Mouse (Mus musculus) embryonic facial prominence, embryonic 13.5 days (tissue): ENCODE measurements around the gene Dhx32. TPM values are rescaled to one million over a fixed set of nuclear protein-coding genes. Genes with fewer than 3 reads are reported as not detected.

Experiments used
- ATAC-seq: fragments of 200-750 bp; cut with Nextera tagmentation; 2 replicates; pipeline ENCODE4 v1.8.0; 2017; ENCODE audit warnings: low read depth; ENCODE audit not compliant: insufficient number of reproducible peaks, insufficient read depth, low FRiP score, low TSS enrichment
- H3K27ac ChIP-seq: fragments of 300-500 bp; sonication (generic); 2 replicates; pipeline ENCODE4 v1.5.1; 2015; ENCODE audit warnings: moderate library complexity, mild to moderate bottlenecking, inconsistent platforms
- H3K27me3 ChIP-seq: fragments of 300-500 bp; sonication (generic); 2 replicates; pipeline ENCODE4 v1.6.1; 2015; ENCODE audit warnings: mild to moderate bottlenecking, inconsistent platforms
- H3K36me3 ChIP-seq: fragments of 300-500 bp; sonication (generic); 2 replicates; pipeline ENCODE4 v1.6.1; 2015; ENCODE audit warnings: mild to moderate bottlenecking, inconsistent platforms
- H3K4me1 ChIP-seq: fragments of 300-500 bp; sonication (generic); 2 replicates; pipeline ENCODE4 v1.6.1; 2015; ENCODE audit warnings: inconsistent platforms
- H3K4me2 ChIP-seq: fragments of 300-500 bp; sonication (generic); 2 replicates; pipeline ENCODE4 v1.6.1; 2015; ENCODE audit warnings: moderate library complexity, mild to moderate bottlenecking, inconsistent platforms
- H3K4me3 ChIP-seq: fragments of 300-500 bp; sonication (generic); 2 replicates; pipeline ENCODE4 v1.5.1; 2015; ENCODE audit warnings: mild to moderate bottlenecking, inconsistent platforms
- H3K9ac ChIP-seq: fragments of 300-500 bp; sonication (generic); 2 replicates; pipeline ENCODE4 v1.6.1; 2015; ENCODE audit warnings: mild to moderate bottlenecking, inconsistent platforms
- H3K9me3 ChIP-seq: fragments of 300-500 bp; sonication (generic); 2 replicates; pipeline ENCODE4 v1.6.1; 2016; ENCODE audit warnings: inconsistent platforms
- WGBS: fragments of 180-500 bp; shearing (Covaris S2); methylation state at CpG from one replicate; pipeline ENCODE4 v1.1.7; 2015; ENCODE audit warnings: mixed read lengths; 5-methylcytosine and 5-hydroxymethylcytosine counted together
- polyA plus RNA-seq: library from polyadenylated mRNA; unstranded; fragments of >200 nt; fragmentation: Nextera tagmentation; extraction: Ambion mirVana; gene quantifications from 2 replicates; pipeline ENCODE4 v1.2.1, GENCODE M21; 2015

Dhx32 gene
- polyA plus RNA-seq, 1 experiment from 2014 or later, result 15.6 TPM

GRCm38 (mm10) chr7:133747372-133747771 lies 35.2 kb downstream of the Dhx32 start:
- H3K4me2 ChIP-seq, result no peak overlapping the region
- 81% methylated on average over 8 of the region's 8 CpGs for WGBS

DNA sequence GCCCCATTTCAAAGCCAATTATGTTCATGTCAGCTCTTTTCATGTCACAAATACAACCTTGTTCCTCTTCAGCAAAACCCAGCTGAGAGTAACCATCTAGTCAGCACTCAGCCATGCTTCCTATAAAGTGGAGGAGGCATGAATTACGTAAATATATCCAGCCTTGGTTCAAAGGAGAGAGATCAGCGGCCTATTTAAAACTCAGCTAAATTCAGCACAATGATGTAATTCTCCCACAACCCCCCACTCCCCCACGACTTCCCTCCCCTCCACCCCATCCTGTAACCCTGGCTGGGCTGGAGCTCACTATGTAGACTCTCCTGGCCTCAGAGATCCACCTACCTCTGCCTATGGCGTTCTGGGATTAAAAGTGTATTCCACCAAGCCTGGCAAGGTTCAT lies 37.8 kb downstream of the Dhx32 start:
- Histone ChIP-seq H3K9ac (no peak overlapping the region), H3K4me2 (no peak overlapping the region), H3K27me3 (no peaks in the 10 kb centered on the region), H3K9me3 (no peaks in the 10 kb centered on the region), H3K36me3 (peaks cover 23% of the 10 kb centered on the region), H3K4me3 (no peak overlapping the region), H3K27ac (no peak overlapping the region), H3K4me1 (no peaks in the 10 kb centered on the region)
- 42% methylated on average over 4 of the region's 4 CpGs for WGBS
- no peak for ATAC-seq

More at GRCm38 (mm10) chr7:133747372-133747771, 35.2 kb downstream of the Dhx32 start:
- Histone ChIP-seq H3K27ac (no peak overlapping the region), H3K9ac (no peak overlapping the region), H3K36me3 (peaks cover 11% of the 10 kb centered on the region), H3K27me3 (no peaks in the 10 kb centered on the region), H3K9me3 (no peaks in the 10 kb centered on the region), H3K4me1 (no peaks in the 10 kb centered on the region), H3K4me3 (no peak overlapping the region)
- ATAC-seq, result no peak

- no peak for ATAC-seq
- H3K27ac ChIP-seq, result no peak overlapping the region
- no peak overlapping the region for H3K9ac ChIP-seq
- H3K4me1 ChIP-seq, result no peaks in the 10 kb centered on the region
- no peaks in the 10 kb centered on the region for H3K27me3 ChIP-seq
- no peak overlapping the region for H3K4me2 ChIP-seq
- H3K9me3 ChIP-seq, result no peaks in the 10 kb centered on the region
- no peak overlapping the region for H3K4me3 ChIP-seq
- peaks cover 23% of the 10 kb centered on the region for H3K36me3 ChIP-seq
- 76% methylated on average over 1 of the region's 1 CpGs for WGBS
These were observed 38.3 kb downstream of the Dhx32 start for GRCm38 (mm10) chr7:133744209-133744608.

DNA sequence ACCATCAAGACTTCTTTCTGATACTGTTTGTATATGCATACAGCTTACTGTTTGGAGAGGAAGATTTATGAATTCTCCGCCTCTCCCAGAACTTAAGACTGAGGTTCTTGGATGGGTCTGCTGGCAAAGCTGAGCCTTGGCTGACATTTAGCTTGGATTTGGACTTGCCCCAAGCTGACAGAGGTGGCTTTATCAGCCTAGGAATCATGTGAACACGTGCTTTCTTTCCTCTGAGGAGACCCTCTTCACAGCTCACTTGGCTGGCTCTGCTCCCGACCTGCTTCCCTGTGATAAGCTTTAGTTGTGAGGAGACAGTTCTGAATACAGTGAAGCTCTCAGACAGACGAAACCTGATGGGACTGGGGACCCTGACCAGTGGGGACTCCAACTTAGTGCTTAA lies 38.9 kb downstream of the Dhx32 start:
- 75% methylated on average over 4 of the region's 4 CpGs for WGBS

DNA sequence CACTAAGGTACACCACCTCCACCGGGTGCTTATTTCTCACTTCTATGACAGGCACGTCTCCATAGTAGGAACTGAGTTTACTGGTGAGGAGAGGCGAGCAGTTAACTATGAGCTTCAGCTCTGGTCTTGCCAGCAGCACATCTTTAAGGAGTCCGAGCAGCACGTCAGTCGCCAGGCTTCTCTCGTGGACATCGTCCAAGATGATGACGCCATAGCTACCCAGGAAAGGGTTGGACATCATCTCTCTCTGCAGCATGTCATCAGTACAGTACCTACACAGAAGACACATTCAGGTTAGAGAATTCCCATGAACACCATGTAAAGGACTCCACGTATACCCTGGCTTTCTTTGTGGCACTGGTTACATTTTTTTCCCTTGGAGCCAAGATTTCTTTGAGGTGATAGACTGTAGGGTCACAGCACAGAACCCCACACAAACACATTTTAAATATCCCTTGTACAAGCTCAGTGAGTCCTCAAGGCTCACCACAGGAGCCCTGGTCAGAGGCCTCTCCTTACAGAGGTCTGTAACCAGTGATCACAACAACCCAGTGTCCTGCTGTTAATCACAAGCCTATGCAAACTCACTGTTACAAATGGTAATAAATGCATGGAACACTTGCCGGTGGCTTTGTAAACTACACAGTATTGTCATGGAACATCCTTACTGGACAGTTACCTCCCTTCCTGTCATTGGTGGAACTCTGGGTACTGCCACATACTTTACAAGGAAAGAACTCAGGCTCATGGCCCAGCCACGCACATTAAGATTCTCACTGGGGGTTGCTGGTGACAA lies 39.8 kb downstream of the Dhx32 start:
- Histone ChIP-seq H3K9ac (no peak overlapping the region), H3K9me3 (no peaks in the 10 kb centered on the region), H3K4me1 (no peaks in the 10 kb centered on the region), H3K4me3 (no peak overlapping the region), H3K4me2 (no peak overlapping the region), H3K27me3 (no peaks in the 10 kb centered on the region), H3K36me3 (peaks cover 18% of the 10 kb centered on the region), H3K27ac (no peak overlapping the region)
- ATAC-seq, result no peak
- 92% methylated on average over 12 of the region's 12 CpGs for WGBS

More for the DNA sequence above, 38.9 kb downstream of the Dhx32 start:
- no peaks in the 10 kb centered on the region for H3K4me1 ChIP-seq
- H3K27ac ChIP-seq, result no peak overlapping the region
- peaks cover 23% of the 10 kb centered on the region for H3K36me3 ChIP-seq
- H3K9ac ChIP-seq, result no peak overlapping the region
- no peaks in the 10 kb centered on the region for H3K27me3 ChIP-seq
- H3K9me3 ChIP-seq, result no peaks in the 10 kb centered on the region
- no peak overlapping the region for H3K4me3 ChIP-seq
- no peak for ATAC-seq
- no peak overlapping the region for H3K4me2 ChIP-seq

- H3K9ac ChIP-seq, result no peak overlapping the region
- peaks cover 12% of the 10 kb centered on the region for H3K36me3 ChIP-seq
- H3K4me3 ChIP-seq, result no peak overlapping the region
- H3K9me3 ChIP-seq, result no peaks in the 10 kb centered on the region
- no peak overlapping the region for H3K4me2 ChIP-seq
- no peak for ATAC-seq
- WGBS, result 87% methylated on average over 7 of the region's 7 CpGs
- no peak overlapping the region for H3K27ac ChIP-seq
- H3K27me3 ChIP-seq, result no peaks in the 10 kb centered on the region
- H3K4me1 ChIP-seq, result no peaks in the 10 kb centered on the region
These were observed 42.0 kb downstream of the Dhx32 start for GRCm38 (mm10) chr7:133740558-133740957.

DNA sequence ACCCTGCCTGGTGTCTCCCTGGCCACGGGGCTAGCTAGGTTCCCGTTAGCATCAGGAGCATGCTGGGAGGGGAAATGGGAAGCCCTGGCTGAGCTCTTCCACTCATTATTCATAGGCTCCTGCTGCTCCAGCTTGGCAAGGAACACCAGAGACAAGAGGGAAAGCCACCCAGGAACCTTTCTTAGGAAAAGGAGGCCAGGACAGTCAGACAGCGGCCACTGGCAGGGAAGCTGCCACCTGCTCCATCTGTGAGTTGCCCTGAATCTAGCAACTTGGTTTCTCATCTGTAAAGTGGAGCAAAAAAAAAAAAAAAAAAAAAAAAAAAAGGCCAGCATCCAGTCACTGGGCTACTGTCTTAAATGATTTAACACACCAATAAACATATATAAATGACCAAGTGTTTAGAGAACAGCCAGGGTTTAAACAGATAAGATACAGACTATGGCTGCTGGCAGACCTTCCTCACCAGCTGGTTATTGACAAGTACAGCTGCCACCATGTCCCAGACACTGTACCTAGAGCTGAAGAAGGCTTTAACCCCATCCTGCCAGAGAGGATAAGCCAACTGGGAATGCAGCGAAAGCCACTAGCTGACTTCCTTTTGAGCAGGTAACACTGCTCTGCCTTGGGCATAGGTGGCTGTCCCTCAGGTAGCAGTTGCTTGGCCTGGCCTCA lies 50.4 kb downstream of the Dhx32 start:
- Histone ChIP-seq H3K4me3 (no peak overlapping the region), H3K36me3 (peaks cover 13% of the 10 kb centered on the region), H3K9ac (no peak overlapping the region), H3K27ac (no peak overlapping the region), H3K27me3 (no peaks in the 10 kb centered on the region), H3K4me2 (no peak overlapping the region), H3K9me3 (no peaks in the 10 kb centered on the region), H3K4me1 (no peaks in the 10 kb centered on the region)
- WGBS, result 73% methylated on average over 4 of the region's 4 CpGs
- ATAC-seq, result no peak

DNA sequence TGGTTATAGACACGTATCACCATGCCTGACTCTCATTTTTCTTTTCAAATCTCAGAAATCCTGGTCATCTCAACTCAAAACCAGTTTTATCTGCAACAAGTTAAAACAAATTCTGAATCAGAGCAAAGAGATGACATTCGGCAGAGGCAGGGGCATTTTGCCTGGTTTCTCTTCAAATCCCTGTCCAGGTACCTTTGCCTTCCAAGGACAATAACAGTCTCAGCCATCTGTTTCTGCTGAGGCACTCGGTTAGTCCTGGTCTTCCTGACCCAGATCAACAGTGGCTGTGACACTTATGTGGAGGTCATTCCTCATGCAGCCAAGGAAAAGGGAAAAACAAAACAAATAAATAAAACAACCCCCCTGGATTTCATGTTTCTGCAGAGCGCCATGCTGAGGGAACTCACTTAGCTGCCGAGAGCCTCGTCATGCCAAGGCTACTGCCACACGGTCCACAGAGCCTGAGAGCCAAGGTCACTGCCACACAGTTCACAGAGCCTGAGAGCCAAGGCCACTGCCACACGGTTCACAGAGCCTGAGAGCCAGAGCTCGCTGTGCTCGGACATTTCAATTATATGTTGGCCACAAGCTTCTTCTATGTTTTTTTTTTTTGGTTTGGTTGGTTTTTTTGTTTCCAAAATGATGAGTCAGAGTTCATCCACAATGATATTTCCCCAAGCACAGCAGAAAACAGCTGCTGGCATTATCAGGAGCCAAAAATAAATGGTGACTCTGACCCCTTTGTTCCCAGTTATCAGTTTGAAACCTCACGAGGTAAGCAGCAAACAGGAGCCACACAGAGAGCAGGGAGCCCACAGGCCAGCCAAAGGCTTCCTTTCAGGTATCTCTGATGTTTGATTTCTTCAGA lies 52.0 kb downstream of the Dhx32 start:
- H3K4me1 ChIP-seq, result no peaks in the 10 kb centered on the region
- peaks cover 13% of the 10 kb centered on the region for H3K36me3 ChIP-seq
- no peaks in the 10 kb centered on the region for H3K9me3 ChIP-seq
- no peak for ATAC-seq
- no peak overlapping the region for H3K4me2 ChIP-seq
- H3K9ac ChIP-seq, result no peak overlapping the region
- H3K27me3 ChIP-seq, result no peaks in the 10 kb centered on the region
- WGBS, result 81% methylated on average over 11 of the region's 11 CpGs
- no peak overlapping the region for H3K4me3 ChIP-seq
- no peak overlapping the region for H3K27ac ChIP-seq

DNA sequence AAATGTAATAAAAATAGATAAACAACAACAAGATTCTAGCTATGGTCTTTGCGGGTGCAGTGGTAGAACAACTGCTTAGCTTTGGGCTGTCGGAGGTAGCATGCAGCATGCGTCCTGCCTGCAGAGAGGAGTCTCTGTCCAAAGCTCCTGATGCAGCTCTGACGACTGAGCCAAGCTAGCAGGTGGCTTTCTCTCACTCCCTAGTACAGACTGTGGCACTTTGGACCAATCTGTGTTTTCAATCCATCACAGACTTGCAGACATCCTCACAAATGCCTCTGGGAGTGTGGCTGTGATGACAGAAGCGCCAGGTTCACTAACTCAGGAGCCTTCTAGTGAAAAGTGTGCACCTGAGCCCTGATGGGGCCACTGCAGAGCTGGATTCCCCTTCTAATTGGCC lies 53.2 kb downstream of the Dhx32 start:
- H3K27ac ChIP-seq, result no peak overlapping the region
- no peak for ATAC-seq
- H3K9me3 ChIP-seq, result no peaks in the 10 kb centered on the region

DNA sequence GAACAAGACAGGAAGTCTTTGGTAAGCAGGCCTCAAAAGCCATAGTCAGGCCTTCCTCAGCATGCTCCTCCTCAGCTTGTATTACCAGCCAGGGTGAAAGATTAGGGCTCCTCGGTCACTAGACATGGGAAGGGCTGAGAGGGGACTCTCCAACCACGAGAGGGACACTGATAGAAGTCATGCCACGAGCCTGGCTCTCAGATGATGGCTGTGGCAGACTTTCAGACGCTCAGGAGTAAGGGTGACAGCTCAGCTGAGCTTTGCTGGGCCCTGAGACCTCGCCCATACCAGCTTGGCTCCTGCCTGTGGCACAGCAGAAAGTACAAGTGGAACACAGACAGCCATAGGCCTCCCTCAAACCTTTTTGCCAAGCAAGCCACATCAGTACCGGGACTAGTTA lies 55.5 kb downstream of the Dhx32 start:
- ATAC-seq, result no peak
- Histone ChIP-seq H3K9ac (no peak overlapping the region), H3K9me3 (no peaks in the 10 kb centered on the region), H3K36me3 (peaks cover 23% of the 10 kb centered on the region), H3K4me2 (no peak overlapping the region), H3K4me3 (no peak overlapping the region), H3K4me1 (no peaks in the 10 kb centered on the region), H3K27me3 (no peaks in the 10 kb centered on the region), H3K27ac (no peak overlapping the region)
- WGBS, result 78% methylated on average over 6 of the region's 6 CpGs

More for the DNA sequence above, 53.2 kb downstream of the Dhx32 start:
- Histone ChIP-seq H3K4me3 (no peak overlapping the region), H3K9ac (no peak overlapping the region), H3K4me1 (no peaks in the 10 kb centered on the region), H3K36me3 (peaks cover 15% of the 10 kb centered on the region), H3K27me3 (no peaks in the 10 kb centered on the region), H3K4me2 (no peak overlapping the region)
- 72% methylated on average over 5 of the region's 5 CpGs for WGBS

DNA sequence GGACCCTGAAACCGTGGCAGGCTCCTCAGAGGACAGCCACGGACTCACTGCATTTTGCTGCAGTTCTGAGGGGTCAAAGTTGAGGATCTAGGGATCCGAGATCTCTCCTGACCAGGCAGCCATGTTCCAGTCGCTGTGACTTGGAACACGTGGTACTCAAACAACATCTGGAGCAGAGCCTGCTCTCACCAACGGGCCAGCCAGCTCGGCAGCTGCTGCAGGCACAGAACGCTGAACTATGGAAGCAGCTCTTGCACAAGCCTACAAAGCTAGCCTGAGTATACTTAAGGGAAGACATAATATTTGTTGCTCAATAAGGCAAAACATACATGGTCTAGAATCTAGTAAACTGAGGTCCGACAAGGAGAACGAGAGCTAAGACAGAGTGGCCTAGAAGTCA lies 57.0 kb downstream of the Dhx32 start:
- Histone ChIP-seq H3K4me2 (no peak overlapping the region), H3K4me1 (no peaks in the 10 kb centered on the region), H3K36me3 (peaks cover 36% of the 10 kb centered on the region), H3K27ac (no peak overlapping the region), H3K9me3 (no peaks in the 10 kb centered on the region), H3K27me3 (no peaks in the 10 kb centered on the region), H3K9ac (no peak overlapping the region), H3K4me3 (no peak overlapping the region)
- 73% methylated on average over 10 of the region's 10 CpGs for WGBS
- no peak for ATAC-seq
